Comparison of ENCODE assay signal across 29 mouse cellular contexts in the genomic region with DNA sequence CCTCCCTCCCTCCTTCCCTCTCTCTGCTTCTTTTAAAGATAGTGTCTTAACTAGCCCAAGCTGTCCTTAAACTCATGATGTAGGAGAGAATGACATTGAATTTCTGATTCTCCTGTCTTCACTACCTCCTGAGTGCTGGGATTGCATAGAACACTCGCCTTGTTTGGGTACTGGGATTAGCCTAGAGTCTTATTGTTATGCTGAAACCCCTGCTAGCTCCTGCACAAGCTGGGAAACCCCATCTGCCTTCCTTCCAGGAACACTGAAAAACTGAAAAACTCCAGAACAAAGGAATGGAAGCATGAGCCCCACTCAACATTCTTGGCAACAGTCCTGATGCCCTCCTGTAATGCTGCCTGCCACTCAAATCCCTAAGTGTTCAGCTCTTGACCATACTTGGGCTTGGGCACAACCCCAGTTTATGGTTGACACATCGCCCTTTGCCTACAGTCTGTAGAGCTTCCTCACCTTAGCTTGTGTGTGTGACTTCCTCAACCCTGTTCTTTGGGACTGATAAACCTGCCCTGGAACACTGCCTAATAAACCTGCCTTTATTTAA. TPM values are rescaled to one million over a fixed set of nuclear protein-coding genes. Genes with fewer than 3 reads are reported as not detected.
DNase-seq lines count a peak whose midpoint lies in the region; ATAC-seq and TF ChIP-seq lines count a peak whose summit lies in the region.
"Had no signal": no experiment of that assay in that cellular context is flagged by ENCODE, and none has a peak within 500 bp of the region (broad histone marks: within the 10 kb centered on the region; RNA-seq: fewer than 3 reads in every experiment).

No protein-coding gene starts in this region.

- peak; percentile 80 for ATAC-seq in heart, embryonic 15.5 days (replicated peaks; ENCODE audit: insufficient number of reproducible peaks, insufficient read depth, low FRiP score, low read depth)
- ATAC-seq in liver, embryonic 11.5 days (replicated peaks; ENCODE audit: low FRiP score), result no peak
- ATAC-seq: CD4-positive, CD25-positive, alpha-beta regulatory T cell, adult 4 months; forebrain, embryonic 13.5 days; hindbrain, embryonic 16.5 days; intestine, embryonic 15.5 days had no signal

- no peaks in the 10 kb centered on the region for H3K27me3 ChIP-seq in heart, embryonic 15.5 days
- no peaks in the 10 kb centered on the region for H3K27me3 ChIP-seq in hindbrain, embryonic 10.5 days (ENCODE audit: insufficient read depth, poor library complexity, severe bottlenecking)
- H3K27me3 ChIP-seq in liver, embryonic 11.5 days (replicated peaks; ENCODE audit: control insufficient read depth, insufficient read depth, low read length), result no peaks in the 10 kb centered on the region
- H3K27me3 ChIP-seq: embryonic facial prominence, embryonic 13.5 days; forebrain, embryonic 13.5 days; intestine, embryonic 15.5 days; megakaryocyte, embryonic 14.5 days; neural tube, embryonic 12.5 days had no signal

- no peak for DNase-seq in heart, postnatal 25 days (ENCODE audit: low spot score)
- DNase-seq in ES-E14 (ENCODE audit: low read depth, low spot score), result no peak
- DNase-seq in lung, adult 2 months, result peak; percentile 28
- peak; percentile 31 for DNase-seq in lung, postnatal 14 days
- DNase-seq in hindbrain, embryonic 10.5 days (ENCODE audit: low spot score), result no peak
- DNase-seq in cerebellum, adult 9-10 months, result no peak
- no peak for DNase-seq in liver, embryonic 11.5 days (ENCODE audit: low spot score)
- DNase-seq: cerebellum, adult 2 months; cerebellum, postnatal 36 days; embryo, embryonic 11 days; gastrocnemius, postnatal 36 days; heart, postnatal 4 days; kidney, adult 8-10 months; kidney, postnatal 10 days; liver; midbrain, embryonic 14.5 days; thymus, adult 18-20 months; thymus, postnatal 4 days had no signal

- in situ Hi-C loops in ES-E14 (cut with MboI; ENCODE audit: low sequenced_read_pairs in 2 of 2, unreplicated experiment in 2 of 2), result no loop called here

- no peaks in the 10 kb centered on the region for H3K9me3 ChIP-seq in heart, embryonic 15.5 days (replicated peaks)
- no peaks in the 10 kb centered on the region for H3K9me3 ChIP-seq in ES-E14 (ENCODE audit: control insufficient read depth, insufficient read depth, low read depth, low read length)
- no peaks in the 10 kb centered on the region for H3K9me3 ChIP-seq in hindbrain, embryonic 10.5 days
- H3K9me3 ChIP-seq in liver, embryonic 11.5 days (ENCODE audit: control insufficient read depth, low read length), result no peaks in the 10 kb centered on the region
- H3K9me3 ChIP-seq: embryonic facial prominence, embryonic 13.5 days; forebrain, embryonic 13.5 days; intestine, embryonic 15.5 days; limb, embryonic 10.5 days; neural tube, embryonic 12.5 days had no signal

- no peak overlapping the region for H3K9ac ChIP-seq in heart, embryonic 15.5 days
- H3K9ac ChIP-seq in ES-E14 (ENCODE audit: insufficient read depth, low read depth, low read length, poor library complexity, severe bottlenecking), result no peak overlapping the region
- H3K9ac ChIP-seq in liver, embryonic 11.5 days (ENCODE audit: low read depth, low read length), result no peak overlapping the region
- H3K9ac ChIP-seq: embryonic facial prominence, embryonic 13.5 days; forebrain, embryonic 13.5 days; intestine, embryonic 15.5 days; neural tube, embryonic 12.5 days had no signal

- intact Hi-C loops in heart, postnatal 25 days (cut with DNase I), result no loop called here

- no peak for TF ChIP-seq POLR2A in lung, adult 2 months (IDR thresholded peaks at IDR 0.05; ENCODE audit: borderline replicate concordance, extremely low read depth, low read depth, low read length)

- no peak for TF ChIP-seq CTCF in lung, adult 2 months (IDR thresholded peaks at IDR 0.05; ENCODE audit: insufficient read depth, low read length)

- H3K4me3 ChIP-seq in heart, embryonic 15.5 days, result no peak overlapping the region
- H3K4me3 ChIP-seq in ES-E14 (ENCODE audit: insufficient read depth in 1 of 2, low read depth in 1 of 2, low read length in 2 of 2, poor library complexity in 1 of 2, severe bottlenecking in 1 of 2), result no peak overlapping the region
- H3K4me3 ChIP-seq in lung, adult 2 months (replicated peaks; ENCODE audit: extremely low read depth, low read depth, low read length), result no peak overlapping the region
- H3K4me3 ChIP-seq in hindbrain, embryonic 10.5 days, result no peak overlapping the region
- H3K4me3 ChIP-seq in liver, embryonic 11.5 days (ENCODE audit: low read depth, low read length), result no peak overlapping the region
- H3K4me3 ChIP-seq: embryonic facial prominence, embryonic 13.5 days; forebrain, embryonic 13.5 days; intestine, embryonic 15.5 days; limb, embryonic 10.5 days; megakaryocyte, embryonic 14.5 days; neural tube, embryonic 12.5 days had no signal

- H3K27ac ChIP-seq in heart, embryonic 15.5 days, result no peak overlapping the region
- H3K27ac ChIP-seq in ES-E14 (ENCODE audit: insufficient read depth, low read depth, low read length, poor library complexity, severe bottlenecking), result no peak overlapping the region
- no peak overlapping the region for H3K27ac ChIP-seq in hindbrain, embryonic 10.5 days
- no peak overlapping the region for H3K27ac ChIP-seq in liver, embryonic 11.5 days (ENCODE audit: low read depth, low read length)
- H3K27ac ChIP-seq: embryonic facial prominence, embryonic 13.5 days; forebrain, embryonic 13.5 days; intestine, embryonic 15.5 days; limb, embryonic 10.5 days; neural tube, embryonic 12.5 days had no signal

- 53% methylated on average over 2 of the region's 2 CpGs for WGBS in heart, embryonic 15.5 days
- WGBS in lung, adult 2 months, result 65% methylated on average over 2 of the region's 2 CpGs
- 76% methylated on average over 2 of the region's 2 CpGs for WGBS in hindbrain, embryonic 10.5 days
- 72% methylated on average over 2 of the region's 2 CpGs for WGBS in liver, embryonic 11.5 days

- no peak overlapping the region for H3K4me2 ChIP-seq in heart, embryonic 15.5 days
- no peak overlapping the region for H3K4me2 ChIP-seq in liver, embryonic 11.5 days
- H3K4me2 ChIP-seq: embryonic facial prominence, embryonic 13.5 days; forebrain, embryonic 13.5 days; heart, embryonic 11.5 days; intestine, embryonic 15.5 days; neural tube, embryonic 12.5 days had no signal

- H3K36me3 ChIP-seq in heart, embryonic 15.5 days, result no peaks in the 10 kb centered on the region
- H3K36me3 ChIP-seq in ES-E14 (ENCODE audit: control insufficient read depth, insufficient read depth, low read length, poor library complexity, severe bottlenecking), result no peaks in the 10 kb centered on the region
- H3K36me3 ChIP-seq in hindbrain, embryonic 10.5 days, result no peaks in the 10 kb centered on the region
- H3K36me3 ChIP-seq in liver, embryonic 11.5 days (ENCODE audit: control insufficient read depth, insufficient read depth, low read length), result no peaks in the 10 kb centered on the region
- H3K36me3 ChIP-seq: embryonic facial prominence, embryonic 13.5 days; intestine, embryonic 15.5 days; limb, embryonic 10.5 days; neural tube, embryonic 12.5 days had no signal

- H3K4me1 ChIP-seq in heart, embryonic 15.5 days (replicated peaks), result peaks cover 18% of the 10 kb centered on the region
- peaks cover 7 to 8% of the 10 kb centered on the region in 2 experiments; a peak in 3 of 4 replicates for H3K4me1 ChIP-seq in ES-E14 (ENCODE audit: control insufficient read depth in 2 of 2, insufficient read depth in 2 of 2, low read length in 2 of 2, poor library complexity in 1 of 2)
- H3K4me1 ChIP-seq in lung, adult 2 months (ENCODE audit: control insufficient read depth, insufficient read depth, low read length), result peaks cover 6% of the 10 kb centered on the region
- H3K4me1 ChIP-seq in hindbrain, embryonic 10.5 days (replicated peaks), result peaks cover 21% of the 10 kb centered on the region; the same call in 1 of the 2 replicates
- no peaks in the 10 kb centered on the region for H3K4me1 ChIP-seq in liver, embryonic 11.5 days (replicated peaks; ENCODE audit: control insufficient read depth, insufficient read depth, low read length)
- H3K4me1 ChIP-seq: embryonic facial prominence, embryonic 13.5 days; intestine, embryonic 15.5 days; limb, embryonic 10.5 days; megakaryocyte, embryonic 14.5 days; neural tube, embryonic 12.5 days had no signal

TF ChIP-seq in ES-E14, 5 proteins besides CTCF, POLR2A, EP300 and RAD21:
- TF ChIP-seq CHD2 (IDR thresholded peaks at IDR 0.05; ENCODE audit: low read depth, low read length), result no peak
- no peak for TF ChIP-seq MAFK (IDR thresholded peaks at IDR 0.05; ENCODE audit: insufficient read depth, low read depth, low read length)
- TF ChIP-seq ZNF384 (IDR thresholded peaks at IDR 0.05; ENCODE audit: low read depth, low read length), result 0 out of 2 replicates have a peak, but pooled peaks have one; percentile 10
- no peak for TF ChIP-seq ZC3H11A (IDR thresholded peaks at IDR 0.05; ENCODE audit: borderline replicate concordance, low read depth, low read length)
TF ChIP-seq in ES-E14: peak in this region for 1.

RNA-seq across cellular contexts. Expression of a gene that starts 40.4 kb away (rescaled TPM):
- 5.2 and 7.2 TPM in 2 replicates for polyA plus RNA-seq in heart, embryonic 15.5 days (2015; fragmentation: Nextera tagmentation; extraction: Ambion mirVana)
- total RNA-seq in heart, postnatal 25 days (2021), result 1 to 10 TPM; 1.1 to 1.3 TPM
- 7.1 and 15.6 TPM in 2 replicates for total RNA-seq in ES-E14 (2012; rRNA removed)
- polyA plus RNA-seq in lung, adult 2 months (2012; rRNA removed), result 1.0 and 1.1 TPM in 2 replicates
- 15.5 and 17.8 TPM in 2 replicates for polyA plus RNA-seq in hindbrain, embryonic 10.5 days (2016; fragmentation: Nextera tagmentation; extraction: Ambion mirVana)
- 8.0 and 11.0 TPM in 2 replicates for polyA plus RNA-seq in liver, embryonic 11.5 days (2014; fragmentation: Nextera tagmentation; extraction: Ambion mirVana)
- total RNA-seq: MEL had no signal
- polyA plus RNA-seq: CD4-positive, CD25-positive, alpha-beta regulatory T cell, adult 4 months had no signal

Comparison
In these comparisons a context has a peak if more than half of its experiments do, and no peak if none do; other contexts are left out.
1. DNase-seq: peak in lung, adult 2 months (single experiment) and lung, postnatal 14 days (single experiment); none in heart, postnatal 25 days (single experiment), ES-E14 (single experiment), hindbrain, embryonic 10.5 days (single experiment), cerebellum, adult 9-10 months (single experiment) and liver, embryonic 11.5 days (single experiment).